Mouse (Mus musculus) layer of hippocampus, adult 8-10 months (tissue): ENCODE results near the gene Rcbtb1. TPM values are rescaled to one million over a fixed set of nuclear protein-coding genes. Genes with fewer than 3 reads are reported as not detected.
"Not testable (repeated sequence)": the region's sequence is repeated elsewhere in the genome, so short reads cannot be mapped to it uniquely, and the experiment has no call there.

ENCODE experiments used
- DNase-seq, 2 experiments: peaks; one replicate each; pipeline ENCODE4 v3.0.0; 2022; ENCODE audit warnings: low spot score in 2 of 2
- total RNA-seq, 4 experiments: library from RNA; stranded (reverse); gene quantifications; 2 replicates each; pipeline ENCODE4 v1.2.4; 2022

Rcbtb1 gene
- total RNA-seq, result 10 to 100 TPM; 39.5 to 45.9 (median 41.7) TPM

DNA sequence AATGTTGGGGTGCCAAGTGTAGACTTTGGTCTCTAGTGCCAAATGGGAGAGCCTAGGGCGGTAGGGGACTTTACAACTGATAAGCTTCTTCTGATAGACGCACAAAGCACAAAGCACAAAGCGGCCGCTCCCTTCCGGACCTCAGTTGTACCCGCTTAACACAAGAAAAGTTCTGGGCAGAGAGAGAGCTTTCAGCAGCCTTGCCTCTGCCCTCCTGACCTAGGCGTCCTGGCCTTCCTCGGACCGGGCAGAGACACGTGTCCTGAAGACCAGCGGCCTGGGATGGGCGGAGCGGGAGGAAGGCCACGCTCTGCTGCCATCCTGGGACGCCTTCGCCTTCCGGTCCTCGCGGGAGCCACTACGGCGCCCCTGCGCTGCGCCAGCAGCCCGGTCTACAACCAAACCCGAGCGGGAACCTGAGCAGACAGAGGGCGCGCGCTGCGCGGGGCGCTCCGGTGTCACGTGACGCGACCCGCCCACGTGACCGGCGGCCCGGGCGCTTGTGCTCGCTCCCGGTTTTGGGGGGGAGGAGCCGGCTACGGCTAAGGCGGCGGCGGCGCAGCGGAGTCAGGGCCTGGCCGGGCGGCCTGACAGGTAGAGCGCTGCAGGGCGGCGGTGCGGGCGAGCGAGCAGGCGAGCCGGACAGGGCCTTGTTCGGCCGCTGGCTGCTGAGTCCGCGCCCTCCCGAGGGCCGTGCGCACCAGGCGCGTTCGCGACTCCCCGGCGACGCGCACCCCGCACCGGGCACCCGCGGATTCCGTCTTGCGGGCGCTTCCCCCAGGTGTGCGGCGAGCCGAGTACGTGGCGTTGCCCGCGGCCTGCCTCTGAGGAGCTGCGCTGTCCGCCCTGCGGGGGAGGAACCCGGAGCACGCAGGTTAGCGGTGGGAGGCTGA is at the start of gene Rcbtb1:
Gene Rcbtb1, plus strand, starts transcription at position 499 of the 893 bp plus-strand sequence.
- peak; percentile 88 to 92 for DNase-seq

DNA sequence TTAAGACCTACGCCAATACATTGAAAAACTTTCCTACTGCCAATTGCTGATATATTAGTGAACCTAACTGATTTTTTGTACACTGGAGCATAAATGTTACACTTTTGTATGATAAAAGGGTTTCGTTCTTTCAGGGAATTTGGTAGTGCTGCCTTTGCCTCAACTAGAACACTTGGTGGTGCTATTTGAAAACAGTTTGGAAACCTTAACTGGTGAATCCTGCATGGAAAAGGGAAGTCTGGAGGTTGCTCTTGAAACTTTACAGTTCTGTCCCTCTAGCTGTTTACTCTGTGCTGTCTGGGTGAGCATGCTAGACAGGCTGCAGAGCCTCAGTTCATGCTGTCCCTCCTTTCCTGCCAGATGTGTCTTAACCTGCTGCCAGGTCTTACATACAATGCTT is 45.4 kb upstream of the Rcbtb1 start:
- no peak for DNase-seq

DNA sequence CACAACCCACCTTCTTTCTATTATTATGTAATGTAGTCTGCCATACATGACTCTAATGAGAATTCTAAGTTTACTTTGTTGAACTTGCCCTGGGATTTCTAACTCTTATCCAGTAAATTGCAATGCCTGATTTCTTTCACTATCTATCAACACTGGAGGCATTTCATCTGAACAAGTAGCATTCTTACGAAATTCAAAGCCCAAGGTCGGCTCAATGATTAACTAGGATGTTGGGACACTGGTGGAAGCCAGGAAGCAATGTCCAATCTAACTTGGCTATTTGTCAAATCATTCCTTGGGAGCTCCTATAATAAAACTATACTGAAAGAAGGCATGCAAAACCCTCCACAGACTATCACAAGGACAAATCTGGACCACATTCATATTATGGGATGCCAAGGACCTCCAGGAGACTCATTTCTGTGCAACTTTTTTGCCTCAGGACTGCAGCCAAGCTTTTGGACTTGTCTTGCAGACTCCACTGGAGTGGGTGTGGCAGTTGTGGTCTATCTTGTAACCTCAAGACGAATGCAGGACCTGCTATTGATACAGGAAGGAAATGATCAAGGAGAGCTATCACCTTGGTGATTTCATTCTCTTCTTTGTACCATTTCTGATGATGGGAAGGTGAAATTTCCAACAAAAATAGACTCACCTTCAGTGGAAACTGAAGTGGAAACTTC is 43.9 kb upstream of the Rcbtb1 start:
- DNase-seq, result no peak

DNA sequence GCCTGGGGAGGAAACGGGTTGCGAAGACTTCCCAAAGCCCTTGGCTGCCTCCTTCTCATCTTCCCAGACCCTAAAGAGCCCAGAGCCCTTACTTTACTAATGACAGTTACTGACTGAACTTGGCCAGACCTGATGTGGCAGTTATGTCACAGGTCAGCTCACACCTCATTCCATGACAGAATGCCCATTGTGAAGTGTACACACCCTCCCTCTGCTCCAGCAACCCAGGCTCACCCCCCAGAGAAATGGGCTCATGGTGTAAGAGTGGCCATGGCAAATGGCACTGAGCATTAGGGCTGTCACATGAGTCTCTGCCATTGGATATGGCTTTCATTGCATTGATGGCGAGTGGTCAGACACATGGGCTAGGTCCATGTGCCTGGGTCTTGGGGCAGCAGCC is 22.4 kb upstream of the Rcbtb1 start, which contains the start of gene Gm5142:
Gene Gm5142, minus strand, starts transcription at position 101 of the 400 bp plus-strand sequence.
- DNase-seq, result no peak

DNA sequence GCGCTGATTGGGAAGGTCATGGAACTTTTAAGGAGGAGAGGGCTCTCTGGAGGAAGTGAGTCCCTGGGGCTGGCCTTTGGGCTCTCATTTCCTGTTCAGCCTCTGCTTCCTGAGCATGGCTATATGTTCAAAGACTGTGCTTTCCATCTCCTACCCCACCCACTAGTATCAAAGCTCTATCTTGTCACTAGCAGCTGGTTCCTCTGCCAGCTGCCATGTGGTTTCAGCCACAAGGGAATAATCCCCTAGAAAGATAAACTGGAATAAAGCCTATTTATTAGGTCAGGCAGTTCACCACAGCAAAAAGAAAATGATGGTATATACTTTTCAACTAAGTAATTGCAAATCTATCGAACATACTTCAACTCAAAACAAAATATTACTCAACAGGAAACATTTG is 18.3 kb upstream of the Rcbtb1 start:
- no peak for DNase-seq

DNA sequence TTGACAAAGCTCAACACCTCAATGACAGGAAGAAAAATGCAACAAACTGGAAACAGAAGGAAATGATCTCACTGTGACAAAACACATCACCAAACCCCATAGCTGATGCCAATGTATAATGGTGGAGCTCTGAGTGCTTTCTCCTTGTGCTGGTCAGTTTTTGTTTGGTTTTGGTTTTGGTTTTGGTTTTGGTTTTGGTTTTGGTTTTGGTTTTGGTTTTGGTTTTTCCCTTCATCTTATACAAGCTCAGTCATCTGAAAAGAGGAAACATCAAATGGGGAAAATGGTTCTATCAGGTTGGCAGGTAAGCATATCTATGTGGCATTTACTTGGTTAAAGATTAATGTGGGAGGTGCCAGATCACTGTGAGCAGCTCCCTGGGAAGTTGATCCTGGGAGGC is 15.5 kb upstream of the Rcbtb1 start:
- no peak for DNase-seq

DNA sequence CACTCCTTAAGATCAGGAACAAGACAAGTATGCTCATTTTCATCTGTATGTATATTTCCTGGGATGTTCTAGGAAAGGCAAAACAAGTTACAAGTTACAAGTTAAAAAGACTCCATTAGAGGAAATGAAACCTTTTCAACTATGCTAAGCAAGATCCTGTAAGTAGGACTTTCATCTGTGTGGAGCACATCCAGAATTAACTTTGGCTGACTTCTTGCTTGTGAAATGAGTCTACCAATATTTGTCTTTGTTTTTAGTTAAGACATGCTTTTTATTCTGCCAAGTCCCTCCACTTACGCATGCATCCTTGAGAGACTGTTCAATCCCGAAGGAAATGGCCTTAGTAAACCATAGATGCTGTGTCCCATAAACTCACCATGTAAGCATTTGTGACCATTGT is 14.9 kb upstream of the Rcbtb1 start:
- DNase-seq, result no peak

DNA sequence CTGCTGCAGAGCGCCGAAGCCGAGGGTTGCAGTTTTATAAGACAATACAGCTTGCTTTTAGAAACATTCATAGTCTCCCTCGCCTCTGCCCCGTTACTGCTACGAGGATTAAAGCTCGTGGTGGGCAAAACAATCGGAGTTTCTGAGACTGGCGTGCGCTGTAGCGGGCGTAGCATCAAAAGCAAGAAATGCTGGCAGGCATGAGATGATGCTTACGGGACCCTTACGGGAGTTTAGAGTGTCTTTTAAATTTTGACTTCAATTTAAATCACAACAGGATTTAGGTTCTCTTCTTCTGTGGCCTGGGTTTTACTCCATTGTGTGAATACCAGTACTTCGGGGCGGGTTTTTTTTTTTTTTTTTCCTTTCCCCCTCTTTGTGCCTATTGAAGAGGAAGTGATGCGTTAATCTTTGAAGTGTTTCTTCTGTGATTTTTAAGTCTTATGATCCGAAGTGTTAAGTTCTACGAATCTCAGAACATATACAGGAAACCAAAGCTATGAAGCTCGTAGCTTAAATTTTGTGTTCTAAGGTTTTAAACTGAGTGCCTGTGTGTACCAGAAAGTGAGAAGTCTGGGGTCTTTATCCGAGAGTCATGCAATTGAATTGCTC is 701 bp downstream of the Rcbtb1 start:
- no peak for DNase-seq

DNA sequence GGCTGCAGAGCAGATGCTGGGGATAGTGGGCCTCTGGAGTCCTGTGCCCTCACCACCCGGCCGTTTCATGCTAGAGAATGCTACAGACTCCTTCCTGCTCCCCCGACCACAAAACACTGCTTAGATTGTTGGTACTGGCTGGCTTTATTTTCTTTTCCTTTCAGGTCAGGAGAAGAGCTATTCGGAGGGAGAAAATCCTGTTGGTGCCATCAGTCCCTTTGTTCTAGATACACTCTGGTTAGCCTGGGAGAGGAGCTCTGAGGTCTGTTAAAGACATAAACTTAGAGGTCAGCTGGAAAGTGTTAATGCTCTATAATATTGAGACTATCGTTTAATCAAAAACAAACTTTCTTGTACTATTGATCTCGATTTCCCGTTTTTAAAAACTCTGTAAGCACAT is 4.5 kb downstream of the Rcbtb1 start:
- DNase-seq, result no peak

DNA sequence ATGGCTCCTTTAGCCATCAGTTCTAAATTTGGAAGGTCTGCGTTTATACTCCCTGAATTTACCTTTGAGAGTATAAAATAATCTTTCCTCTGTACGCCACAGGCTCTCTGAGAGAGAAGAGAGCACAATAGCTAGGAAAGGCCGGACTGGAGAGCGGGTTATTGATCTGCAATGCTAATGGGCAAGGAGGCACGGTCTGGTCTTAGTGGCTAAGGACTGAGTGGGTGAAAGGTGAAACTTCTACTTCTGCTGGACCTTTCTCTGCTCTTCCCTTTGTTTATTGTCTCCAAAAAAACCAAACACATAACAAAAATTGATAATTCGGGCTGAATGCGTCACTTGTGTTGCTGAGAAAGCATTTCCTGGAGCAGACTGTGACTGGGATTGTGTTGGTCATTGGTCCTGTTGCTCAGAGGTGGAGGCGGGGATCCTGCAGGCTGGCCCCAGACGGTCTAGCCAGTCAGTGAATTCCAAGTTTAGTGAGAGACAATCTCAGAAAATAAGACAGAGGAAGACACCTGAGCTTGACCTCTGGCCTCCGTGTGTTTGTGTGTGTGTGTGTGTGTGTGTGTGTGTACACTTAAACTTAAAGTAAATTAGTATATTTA is 5.1 kb downstream of the Rcbtb1 start:
- DNase-seq, result no peak

DNA sequence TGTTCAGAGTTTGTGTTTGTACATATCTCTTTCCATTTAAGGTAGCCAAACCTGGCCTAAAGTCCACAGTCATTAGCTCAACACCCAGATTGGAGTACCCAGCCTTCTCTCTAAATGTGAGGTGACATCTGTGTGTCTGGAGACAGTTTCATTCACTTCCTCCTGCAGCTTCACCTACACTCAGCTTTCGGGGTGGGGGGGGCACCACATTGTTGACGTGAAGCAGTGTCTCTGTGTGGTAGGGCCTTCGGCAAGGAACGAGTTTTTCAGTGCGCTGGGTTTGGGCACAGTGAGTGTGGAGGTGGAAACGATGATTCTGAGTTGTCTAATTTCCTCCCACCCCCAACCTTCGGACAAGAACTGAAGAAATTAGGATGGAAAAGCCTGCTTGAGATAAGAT is 8.0 kb downstream of the Rcbtb1 start:
- no peak for DNase-seq

DNA sequence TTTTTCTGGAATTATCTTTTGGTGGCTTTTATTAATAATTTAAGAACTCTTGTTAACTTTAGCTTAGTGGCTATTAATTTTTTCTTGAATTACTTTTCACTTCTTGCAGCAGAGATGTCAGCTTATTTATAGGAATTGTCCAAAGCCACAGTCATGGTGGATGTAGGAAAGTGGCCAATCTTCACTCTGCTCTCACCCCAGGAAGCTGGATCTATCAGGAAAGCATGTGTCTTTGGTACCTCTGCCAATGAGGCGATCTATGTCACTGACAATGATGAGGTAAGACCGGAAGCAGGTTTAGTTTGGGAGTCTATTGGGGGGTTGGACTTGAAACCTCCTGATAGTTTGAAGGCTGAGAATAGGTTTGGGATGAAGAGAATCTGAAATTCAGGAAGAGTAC is 8.8 kb downstream of the Rcbtb1 start:
- no peak for DNase-seq

DNA sequence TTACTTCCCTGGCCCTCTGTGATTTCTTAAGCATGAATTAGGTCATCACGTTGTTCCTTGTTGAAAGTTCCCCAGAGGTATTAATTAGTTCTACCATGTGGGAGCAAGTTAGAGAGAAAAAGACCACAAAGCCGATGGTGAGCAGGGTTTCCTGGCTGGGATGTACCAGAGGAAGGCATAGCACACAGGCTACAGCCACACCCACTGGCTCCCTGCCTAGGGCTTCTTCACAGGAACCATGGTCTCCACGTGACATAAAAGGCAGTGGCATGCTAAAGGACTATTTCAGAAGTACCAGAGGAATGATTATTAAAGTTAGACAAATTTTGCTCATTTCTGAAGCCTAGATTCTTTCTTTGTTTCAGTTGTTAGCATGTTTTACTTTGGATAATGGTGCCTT is 18.2 kb downstream of the Rcbtb1 start:
- no peak for DNase-seq

DNA sequence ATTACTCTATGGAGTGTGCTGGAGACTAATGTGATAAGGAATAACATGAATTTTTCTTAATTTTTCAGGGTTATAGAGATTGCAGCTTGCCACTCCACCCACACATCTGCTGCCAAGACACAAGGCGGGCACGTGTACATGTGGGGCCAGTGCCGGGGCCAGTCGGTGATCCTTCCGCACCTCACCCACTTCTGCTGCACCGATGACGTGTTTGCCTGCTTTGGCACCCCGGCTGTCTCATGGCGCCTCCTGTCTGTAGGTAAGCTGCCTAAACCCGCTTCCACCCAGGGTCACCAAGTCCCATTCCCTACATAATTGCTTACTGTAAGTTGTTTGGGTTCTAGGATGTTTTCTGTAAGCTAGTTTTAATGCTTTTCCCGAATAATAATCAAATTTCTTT is 25.2 kb downstream of the Rcbtb1 start:
- no peak for DNase-seq

DNA sequence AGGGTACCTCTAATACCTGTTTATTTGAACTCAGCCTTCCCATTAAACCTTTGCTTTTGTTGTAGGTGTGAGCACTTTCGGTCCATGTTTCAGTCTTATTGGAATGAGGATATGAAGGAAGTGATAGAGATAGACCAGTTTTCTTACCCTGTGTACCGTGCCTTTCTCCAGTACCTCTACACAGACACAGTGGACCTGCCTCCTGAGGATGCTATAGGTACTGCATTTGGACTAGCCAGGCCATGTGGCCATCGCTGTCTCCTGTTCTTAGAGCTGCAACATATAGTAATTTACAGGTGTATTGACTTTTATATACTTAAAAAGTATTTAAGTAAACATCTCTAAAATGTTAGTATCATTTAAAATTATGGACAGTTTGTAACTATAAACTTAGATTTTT is 28.8 kb downstream of the Rcbtb1 start:
- no peak for DNase-seq

DNA sequence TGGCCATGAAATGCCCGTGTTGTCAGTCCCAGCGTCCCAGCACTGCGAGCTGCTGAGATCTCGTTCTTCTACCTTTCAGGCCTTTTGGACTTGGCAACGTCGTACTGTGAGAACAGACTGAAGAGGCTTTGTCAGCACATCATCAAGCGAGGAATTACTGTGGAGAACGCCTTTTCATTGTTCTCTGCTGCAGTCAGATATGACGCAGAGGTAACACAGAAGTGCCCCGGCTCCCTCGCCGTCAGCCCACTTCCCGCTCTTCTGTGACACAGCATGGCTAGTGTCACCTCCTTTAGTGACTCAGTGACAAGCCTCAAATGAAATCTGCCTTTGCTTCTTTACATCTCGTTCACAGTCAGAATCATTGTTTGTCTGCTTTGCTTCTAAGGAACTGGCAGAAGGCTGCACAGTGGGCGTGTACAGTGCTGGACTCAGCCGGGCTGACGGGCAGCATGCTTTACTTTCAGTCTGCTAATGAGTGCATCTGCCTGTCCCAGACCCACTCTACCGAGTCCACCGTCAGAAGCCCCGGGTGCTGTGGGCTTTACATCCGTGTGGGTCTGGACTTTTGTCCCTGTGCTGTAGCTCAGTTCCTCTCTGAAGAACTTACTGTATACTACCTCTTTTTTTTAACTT is 29.4 kb downstream of the Rcbtb1 start:
- DNase-seq, result peak in 1 of 2 experiments; percentile 21

DNA sequence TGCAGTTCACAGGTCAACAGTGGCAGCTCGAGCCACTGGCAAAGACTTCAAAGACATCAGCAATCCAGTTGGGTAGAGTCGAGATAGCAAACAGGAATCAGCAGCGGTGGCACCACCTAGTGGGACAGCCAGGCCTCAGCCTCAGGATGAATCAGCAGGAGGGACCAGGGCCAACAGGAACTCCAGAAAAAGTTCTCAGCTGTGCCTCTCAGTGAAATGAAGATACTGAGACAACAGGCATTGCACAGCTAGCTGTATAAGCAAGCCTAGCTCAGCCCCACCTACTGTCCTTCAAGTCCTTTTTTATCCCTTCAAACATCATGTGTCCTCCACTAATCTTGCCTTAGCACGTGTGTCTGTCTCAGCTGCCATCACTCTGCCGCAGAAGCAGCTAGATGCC is 31.0 kb downstream of the Rcbtb1 start:
- no peak for DNase-seq

DNA sequence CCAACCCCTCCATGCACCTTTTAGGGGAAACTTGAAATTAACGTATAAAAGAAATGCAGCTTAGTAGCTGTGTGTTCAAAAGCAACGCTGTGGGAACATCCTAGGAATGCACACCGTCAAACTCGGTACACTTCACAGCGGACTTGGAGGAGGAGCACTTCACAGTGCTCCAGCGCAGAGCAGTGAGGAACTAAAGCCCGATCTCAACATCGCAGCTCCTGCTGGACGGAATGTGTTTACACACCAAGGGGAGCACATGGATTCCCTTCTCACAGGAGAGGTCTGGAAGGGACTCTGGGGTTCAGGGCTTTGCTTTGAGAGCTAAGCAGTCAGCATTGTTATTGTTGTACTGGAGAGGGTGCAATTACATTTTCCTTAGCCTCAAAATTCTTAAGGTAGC is 32.6 kb downstream of the Rcbtb1 start:
- DNase-seq, result no peak

DNA sequence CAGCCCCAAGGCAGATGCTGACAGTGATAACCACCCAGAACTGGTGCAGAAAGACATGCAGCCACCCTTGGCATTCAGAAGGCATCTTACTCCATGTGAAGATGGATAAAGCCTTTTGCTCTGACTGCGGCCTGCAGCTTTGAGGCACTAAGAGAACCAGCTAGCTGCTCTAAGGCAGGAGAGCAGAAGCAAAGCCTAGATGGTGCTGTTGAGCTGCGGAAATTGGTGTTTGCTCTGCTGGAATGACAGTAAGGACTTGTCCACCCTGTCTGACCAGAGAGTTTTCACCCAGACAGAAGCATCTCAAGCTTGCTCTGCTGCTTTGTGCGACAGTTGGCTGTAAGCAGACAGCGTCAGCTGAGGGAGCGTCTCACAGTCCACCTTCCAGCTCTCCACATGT is 49.3 kb downstream of the Rcbtb1 start:
- not testable (repeated sequence) for DNase-seq

DNA sequence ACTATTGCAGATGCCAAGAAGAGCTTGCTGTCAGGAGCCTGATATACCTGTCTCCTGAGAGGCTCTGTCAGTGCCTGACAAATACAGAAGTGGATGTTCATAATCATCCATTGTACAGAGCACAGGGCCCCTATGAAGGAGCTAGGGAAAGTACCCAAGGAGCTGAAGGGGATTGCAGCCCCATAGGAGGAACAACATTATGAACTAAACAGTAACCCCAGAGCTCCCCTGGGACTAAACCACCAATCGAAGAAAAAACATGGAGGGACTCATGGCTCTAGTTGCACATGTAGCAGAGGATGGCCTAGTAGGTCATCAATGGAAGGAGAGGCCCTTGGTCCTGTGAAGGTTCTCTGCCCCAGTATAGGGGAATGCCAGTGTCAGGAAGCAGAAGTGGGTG is 54.9 kb downstream of the Rcbtb1 start:
- DNase-seq, result not testable (repeated sequence)

DNA sequence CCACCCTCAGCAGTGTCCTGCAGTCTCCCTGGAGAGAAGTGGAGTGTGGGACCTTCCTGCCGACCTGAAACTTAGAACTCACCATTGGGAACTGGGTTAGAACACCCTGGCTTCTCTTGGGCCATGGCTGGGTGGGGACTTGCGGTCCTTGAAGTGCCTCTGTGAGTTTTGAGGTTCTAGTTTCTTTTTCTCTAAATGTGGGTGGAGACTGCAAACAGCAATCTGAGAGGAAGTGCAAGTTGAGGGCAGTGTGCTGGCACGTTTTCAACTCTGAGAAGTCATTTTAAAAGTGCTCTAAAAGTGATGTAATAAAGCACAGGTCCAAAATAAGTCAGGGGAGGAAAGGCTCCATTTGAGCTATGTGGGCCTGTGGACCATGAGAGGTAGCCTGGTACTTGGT is 59.0 kb downstream of the Rcbtb1 start, which contains the start of gene Gm6904:
Gene Gm6904, minus strand, starts transcription at position 161 of the 400 bp plus-strand sequence.
- DNase-seq, result no peak
